Mouse (Mus musculus) 3134 (cell line): ENCODE results near the gene Rgmb.

Experiments used
- DNase-seq: peaks from one replicate; pipeline ENCODE4 v3.0.0-alpha.2; 2011; ENCODE audit warnings: low spot score; ENCODE audit not compliant: insufficient read length; ENCODE audit errors: extremely low read depth

Gene Rgmb

DNA sequence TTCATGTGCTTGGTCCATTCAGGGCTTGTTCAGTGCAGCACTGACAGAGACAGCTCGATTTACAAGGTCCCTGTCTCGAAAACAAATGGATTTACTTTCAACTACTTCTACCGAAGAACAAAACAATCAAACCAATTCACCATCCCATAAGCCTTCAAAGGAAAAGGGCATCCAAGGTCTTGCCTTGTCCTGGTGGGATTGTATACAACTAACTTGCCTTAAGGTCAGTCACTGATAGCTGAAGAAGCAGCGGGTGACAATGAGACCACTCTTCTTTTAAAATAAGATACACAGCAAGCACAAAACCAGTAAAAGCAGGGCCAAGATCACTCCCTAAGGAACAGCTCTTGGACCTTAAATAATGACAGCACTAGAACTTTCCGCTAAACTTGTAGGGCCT, 7.6 kb downstream of the Rgmb start:
- no peak for DNase-seq

DNA sequence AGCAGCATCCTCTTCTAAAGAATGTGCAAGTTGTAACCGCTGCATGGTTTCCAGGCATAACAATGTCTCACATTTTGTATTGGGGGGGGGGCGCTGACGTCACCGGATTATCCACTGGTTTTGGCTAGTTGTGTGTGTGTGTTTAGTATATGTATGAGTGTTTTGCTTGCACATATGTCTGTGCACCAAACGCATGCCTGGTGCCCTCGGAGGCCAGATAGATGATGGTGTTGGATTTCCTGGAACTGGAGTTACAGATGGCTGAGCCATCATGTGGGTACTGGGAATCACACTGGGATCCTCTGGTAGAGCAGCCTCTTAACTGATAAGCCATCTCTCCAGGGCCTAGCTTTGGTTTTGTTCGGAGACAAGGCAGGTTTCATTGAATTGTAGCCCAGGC, 8.5 kb downstream of the Rgmb start:
- no peak for DNase-seq

DNA sequence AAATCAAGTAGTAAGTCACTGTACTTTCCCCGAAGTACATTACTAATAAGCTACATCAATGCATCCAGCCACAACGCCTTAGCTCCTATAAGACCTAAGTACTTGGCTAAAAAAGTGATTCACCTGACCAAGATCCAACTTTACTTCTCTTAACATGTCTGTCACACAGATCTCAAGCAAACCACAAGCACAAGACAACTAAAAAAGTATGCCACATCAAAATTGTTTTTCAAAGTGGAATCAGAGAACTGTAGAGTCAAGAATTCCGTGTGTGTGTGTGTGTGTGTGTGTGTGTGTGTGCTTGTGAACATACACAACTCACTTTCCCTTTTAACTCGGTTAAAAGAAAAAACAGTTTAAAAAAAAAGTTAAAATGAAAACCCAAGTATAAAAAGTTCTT, 9.1 kb downstream of the Rgmb start:
- DNase-seq, result no peak

DNA sequence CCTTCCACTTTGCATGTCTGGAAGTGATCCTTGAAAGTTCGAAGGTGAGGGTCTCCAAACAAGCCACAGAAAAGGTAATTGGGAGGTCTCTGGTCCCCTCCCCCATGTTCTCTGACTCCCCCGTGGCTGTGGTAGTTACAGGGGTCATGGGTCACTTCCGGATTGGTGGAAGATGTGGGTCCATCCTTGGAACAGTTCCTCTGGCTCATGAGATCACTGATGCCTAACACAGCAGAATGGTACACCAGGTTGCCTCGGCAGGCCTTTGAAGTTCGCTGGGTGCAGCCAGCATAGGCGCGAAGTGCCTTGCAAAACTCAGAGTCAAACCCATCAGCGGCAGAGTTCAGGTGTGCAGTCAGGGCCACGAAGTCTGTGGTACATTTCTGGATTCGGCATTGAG, 10.1 kb downstream of the Rgmb start:
- DNase-seq, result no peak

DNA sequence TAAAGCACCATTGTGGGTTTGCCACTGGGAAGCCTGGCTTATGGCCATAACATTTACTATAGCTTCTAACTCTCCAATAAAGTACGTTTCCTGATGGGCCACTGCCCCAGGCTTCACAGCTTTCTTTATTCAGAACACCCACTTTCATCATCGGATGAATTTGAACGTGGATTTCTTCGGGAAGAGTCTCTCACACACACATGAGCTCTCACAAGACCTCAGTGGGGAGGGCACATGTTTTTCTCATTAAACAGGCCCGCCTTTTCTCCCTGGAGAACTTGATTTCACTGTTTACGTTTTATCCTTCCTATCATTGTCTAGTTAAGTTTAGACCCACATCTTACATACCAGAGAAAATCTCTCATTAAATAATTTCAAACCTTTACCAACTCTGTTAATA, 10.7 kb downstream of the Rgmb start:
- no peak for DNase-seq

DNA sequence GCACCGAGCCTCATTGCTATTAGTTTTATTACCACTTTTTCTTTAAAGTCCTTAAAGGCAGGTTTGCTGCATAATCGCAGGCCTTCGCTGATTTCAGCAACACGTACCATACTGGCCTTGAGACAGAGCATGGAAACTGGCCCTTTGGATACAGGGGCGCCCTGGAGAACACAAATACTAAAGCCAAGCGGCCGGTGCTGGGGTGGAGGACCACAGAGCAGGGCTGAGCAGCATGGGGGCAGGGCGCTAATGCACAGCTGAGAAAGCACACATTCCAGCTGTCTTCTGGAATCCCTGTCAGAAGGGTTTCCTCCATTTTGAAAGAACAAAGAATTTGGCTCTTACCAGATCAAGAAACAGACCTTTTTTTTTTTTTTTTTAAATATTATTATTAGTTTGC, 12.5 kb downstream of the Rgmb start:
- no peak for DNase-seq

DNA sequence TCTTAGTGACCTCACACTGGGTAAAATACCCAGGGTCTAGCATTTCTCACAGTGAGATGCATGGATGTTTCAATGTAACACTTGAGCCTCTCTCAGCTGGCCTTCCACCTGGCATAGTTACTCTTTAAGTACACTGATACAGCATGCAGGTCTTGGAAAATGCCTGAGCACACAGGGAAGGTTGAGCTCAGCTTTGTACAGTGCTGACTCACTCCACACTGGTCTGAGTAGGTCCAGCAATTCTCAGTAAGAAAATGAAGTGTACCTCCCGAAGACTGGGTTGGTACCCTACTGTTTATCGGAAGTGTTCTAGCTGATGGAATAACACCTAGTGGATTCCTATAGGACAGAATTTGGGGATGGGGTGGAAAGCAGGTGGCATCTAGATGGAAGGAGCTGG, 13.2 kb downstream of the Rgmb start:
- no peak for DNase-seq

DNA sequence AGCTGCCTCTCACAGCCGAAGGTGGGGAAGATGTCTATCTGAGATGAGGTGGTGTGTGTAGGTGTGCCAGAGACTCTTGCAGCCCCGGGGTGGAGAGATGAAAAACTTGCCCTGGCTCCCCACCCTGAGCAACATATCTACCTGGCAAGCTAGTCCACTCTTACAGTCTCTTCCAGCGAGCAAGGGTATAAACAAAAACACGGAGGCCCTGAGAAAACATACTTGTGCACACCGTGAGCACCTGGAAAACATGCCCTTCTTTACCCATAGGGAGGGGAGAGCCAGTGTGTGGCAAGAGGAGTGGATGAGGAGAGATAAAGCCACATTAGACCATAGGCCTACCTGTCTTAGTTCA, 13.8 kb downstream of the Rgmb start:
- no peak for DNase-seq

DNA sequence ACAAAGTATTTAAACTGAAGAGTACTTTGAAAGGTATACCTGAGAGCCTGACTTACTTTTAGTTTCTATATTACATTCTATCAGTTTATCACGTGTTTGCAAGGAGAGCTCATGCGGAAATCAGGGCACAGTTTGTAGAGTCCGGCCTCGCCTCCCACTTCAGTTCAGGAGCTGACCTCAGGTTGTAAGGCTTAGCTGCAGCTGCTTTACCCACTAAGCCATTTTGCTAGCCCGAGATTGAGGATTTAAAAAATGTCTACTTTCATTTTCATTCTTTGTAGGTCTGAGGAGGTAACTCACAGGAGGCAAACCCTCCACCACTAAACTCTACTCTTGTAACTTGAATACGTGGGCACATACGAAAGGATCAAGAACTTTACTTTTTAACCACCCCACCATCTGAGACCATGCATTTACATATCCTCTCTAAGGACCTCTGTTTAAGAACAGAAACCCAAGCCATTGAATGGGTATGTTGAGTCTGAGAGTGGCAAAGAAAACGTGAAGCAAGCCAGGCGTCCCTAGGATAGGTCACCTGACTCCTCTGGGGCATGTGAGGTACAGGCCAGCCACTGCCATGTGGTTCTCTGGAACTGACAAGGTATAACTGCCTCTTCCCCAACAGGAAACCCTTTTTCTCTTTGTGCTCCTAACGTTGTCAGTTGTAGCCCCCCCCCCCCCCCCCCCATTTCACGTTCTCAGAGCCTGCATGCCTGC, 14.3 kb downstream of the Rgmb start:
- no peak for DNase-seq

DNA sequence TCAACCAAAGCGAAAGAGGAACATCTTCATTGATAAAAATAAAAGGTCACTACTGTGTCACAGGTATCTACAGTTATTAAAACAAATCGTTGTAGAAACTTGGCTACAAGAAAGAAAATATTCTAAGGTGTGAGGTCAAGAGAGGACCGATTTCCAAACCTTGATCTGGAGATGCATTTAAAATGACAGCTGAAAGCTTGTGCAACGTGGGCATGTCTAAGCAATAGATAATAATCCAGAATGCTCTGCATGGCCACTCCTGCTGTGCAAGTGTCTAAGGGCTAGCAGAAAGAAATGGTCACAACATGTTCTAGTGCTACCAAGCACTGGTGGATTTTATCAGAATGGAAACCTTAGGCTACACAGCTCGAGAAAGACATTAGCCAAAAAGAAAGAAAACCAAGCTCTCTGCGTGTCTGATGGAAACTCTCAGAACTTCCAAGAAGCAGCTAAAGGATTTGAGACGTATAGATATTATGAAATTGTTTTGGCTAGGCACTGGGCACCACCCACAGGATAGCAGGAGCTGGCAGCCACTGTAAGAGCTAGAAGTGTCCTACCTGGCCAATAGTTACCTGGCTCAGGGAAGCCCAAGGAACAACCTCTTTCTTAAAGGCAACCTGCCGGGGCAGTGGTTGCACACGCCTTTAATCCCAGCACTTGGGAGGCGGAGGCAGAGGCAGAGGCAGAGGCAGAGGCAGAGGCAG, 15.4 kb downstream of the Rgmb start:
- DNase-seq, result no peak

DNA sequence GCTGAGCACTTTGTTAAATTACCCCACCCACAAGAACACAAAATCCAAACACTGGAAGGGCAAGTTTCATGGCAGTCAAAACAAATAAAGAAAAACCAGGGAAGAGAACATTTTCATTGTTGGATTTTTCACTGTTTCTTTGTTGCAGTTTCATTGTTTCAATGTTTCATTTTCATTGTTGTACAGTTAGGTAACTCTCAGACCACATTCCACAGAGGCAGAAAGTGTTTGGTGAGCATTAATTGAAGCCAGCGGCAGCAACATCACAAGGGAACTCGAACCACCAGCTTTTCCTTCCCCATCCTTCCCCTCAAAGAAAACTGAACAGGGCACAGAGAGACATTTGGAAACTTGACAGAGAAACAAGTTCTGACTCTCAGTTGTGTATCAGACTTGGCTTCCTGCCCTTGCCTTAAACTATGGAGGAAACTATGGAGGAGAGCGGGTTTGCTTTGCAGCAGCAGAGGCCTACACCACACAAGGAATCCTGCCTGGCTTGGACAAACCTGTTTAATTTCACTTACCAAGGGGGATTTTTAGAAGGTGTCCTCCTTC, 17.1 kb downstream of the Rgmb start:
- DNase-seq, result no peak

DNA sequence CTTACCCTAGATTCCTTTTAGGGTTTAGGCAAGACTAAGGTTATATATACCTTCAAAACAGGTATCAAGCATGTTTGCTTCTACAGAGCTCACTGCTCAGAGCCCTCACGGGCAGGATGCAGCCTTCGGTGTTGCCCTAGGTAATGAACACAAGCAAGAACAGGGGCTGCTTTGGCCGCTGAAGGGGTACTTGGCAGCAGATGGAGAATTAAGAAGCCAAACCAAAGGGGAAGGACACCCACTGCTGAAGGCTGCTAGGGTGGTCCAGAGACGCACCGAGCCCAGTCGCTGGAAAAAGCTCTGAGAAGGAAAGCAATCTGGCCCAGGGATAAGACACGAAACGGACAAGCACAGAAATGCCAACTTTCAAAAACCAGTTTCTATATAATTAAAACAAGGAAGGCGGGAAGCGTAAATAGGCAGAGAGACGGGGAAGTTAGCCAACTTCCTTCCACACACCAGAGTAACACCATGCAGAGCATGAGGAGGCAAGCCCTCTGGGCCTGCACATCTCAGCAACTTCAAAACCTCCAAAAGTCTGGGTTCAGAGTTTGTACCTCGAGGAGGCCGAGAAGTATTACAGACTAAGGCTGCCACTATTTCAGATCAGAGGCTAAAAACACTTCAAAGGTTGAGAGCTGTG, 18.6 kb downstream of the Rgmb start:
- no peak for DNase-seq

DNA sequence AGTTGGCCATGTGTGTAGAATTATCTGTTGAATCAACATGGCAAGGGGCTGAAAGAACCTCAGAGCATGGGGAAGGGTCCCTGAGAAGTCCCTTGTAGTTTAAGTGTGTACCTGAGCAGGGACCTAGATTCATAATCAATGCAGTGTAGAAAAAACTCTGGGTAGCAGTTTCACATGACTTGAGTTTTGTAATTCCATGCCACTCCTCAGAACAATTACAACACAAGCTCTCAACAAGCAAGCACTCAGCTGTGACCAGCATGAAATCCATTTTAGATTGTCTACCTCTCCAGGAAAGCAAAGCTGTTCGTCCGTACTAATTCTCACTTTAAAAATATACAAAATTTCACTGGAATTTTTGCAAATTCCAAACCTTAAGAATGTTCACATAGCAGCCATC, 20.9 kb downstream of the Rgmb start:
- DNase-seq, result no peak

DNA sequence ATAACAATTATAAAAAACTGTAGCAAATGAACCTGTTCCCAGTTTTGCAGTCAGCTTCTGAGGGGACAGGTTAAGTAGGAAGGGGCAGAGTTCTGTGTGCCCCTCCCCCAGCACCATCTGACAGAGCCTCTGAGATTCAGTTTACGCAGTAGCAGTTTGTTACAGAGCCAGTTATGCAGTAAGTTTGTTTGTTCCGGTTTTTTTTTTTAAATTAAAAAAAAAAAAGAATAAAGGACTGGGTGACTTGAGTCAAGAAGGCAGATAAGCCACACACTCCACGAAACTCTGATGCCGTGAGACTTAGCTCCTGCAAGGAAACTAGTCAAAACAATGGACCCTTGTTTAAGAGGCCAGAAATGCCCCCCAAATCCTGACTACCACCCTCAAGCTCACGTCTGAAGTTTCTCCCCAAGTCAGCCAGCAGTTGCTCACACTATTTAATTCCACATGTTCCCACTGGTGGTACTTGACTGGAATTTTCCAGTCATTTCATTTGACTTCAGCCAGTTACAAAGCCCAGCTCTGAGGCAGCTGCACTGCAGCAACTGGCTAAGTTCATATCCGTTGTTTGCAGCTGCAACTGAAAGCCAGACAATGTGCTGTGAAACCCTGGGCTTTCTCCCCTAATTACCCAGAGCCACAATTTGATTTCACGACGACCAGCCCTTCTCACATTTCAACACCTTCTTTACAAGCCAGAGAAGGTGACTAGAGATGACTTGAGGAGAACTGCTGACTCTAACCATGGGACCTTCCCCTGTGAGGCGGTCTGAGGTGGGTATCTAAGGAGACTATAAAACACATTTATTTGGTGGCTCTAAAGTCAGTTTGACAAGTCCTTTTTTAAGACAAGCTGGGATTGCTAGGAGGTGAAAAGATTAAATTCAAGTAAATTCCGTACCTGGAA, 22.1 kb downstream of the Rgmb start:
- no peak for DNase-seq

DNA sequence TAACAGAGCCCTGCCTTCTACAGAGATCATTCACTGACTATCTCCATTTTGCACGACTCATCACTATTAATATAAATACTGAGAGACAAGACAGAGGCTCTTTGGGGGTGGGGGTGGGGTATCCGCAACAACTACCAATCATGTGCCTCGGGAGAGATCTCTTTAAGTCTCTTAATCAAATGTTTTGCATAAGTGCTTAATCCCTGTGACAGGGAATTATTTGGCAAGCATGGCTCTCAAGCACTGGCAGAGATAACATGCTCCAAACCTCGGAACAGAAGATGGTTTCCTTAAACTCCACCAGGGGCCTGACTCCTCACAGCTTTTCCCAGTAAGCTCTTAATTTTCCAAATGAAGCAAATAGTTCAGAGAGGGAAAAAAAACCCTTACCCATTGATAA, 22.8 kb downstream of the Rgmb start:
- DNase-seq, result no peak

DNA sequence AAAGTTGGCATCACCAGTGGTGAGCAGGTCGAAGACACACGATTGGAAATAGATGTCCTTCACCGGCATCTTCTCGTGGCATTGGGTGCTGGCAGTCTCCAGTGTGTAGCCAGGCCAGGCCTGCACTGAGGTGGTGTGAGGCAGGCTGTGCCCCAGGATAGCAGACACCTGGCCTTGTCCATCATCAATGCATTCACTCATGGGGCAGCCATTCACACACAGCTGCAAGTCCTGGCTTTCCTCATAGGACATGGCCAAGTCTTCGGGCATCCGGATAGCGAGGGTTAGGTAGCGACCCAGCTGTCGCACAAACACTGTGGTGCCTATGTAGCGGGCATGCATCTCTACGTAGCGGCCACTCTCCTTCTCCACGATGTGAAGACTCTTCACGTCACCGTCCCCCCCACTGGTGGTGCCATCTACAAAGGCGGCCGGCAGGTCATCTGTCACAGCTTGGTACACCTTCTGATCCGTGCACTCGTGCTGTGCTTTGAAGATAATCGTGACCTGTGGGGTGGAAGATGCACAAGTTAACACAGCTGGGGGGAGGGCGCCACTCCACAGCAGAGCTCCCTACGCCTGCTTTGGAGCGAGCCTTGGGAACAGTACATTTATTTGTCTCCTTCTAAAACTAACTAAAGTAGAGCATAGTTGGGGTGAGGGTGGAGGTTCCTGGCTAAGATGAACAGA, 23.4 kb downstream of the Rgmb start:
- no peak for DNase-seq

DNA sequence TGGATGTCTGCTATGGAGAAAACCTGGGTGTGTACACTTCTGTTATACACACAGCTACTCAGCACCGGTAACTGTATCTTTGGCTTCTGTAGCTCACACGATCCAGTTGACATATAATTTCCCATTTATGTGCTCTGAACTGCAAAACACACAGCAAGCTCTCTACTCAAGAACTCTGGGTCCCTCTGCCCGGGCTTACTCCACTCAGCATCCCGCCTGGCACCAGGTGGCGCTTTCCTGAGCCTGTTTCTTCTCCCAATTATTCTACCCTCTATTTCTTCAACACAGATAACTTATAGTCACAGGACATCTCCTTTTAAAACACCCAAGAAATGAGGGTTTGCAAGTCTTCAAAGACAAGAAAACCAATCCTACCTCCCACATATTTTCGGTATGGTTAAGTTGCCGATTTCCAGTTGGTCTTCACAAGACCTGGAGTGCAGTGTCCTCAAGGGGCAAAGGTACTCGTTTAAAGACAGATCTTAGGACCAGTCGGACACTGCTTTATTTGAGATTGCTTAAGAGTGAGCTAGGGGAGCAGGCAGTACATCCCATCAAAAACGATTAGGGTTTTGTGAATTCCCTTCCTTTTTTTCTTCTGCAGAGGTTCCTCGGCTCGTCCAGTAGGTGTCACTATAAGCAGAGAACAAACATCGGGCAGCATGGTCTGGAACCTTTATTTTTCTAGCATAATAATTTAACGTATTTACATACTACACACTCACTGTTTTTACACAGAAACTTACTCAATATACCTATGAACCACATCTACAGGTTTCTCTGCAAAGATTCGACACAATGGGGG, 26.6 kb downstream of the Rgmb start:
- no peak for DNase-seq

DNA sequence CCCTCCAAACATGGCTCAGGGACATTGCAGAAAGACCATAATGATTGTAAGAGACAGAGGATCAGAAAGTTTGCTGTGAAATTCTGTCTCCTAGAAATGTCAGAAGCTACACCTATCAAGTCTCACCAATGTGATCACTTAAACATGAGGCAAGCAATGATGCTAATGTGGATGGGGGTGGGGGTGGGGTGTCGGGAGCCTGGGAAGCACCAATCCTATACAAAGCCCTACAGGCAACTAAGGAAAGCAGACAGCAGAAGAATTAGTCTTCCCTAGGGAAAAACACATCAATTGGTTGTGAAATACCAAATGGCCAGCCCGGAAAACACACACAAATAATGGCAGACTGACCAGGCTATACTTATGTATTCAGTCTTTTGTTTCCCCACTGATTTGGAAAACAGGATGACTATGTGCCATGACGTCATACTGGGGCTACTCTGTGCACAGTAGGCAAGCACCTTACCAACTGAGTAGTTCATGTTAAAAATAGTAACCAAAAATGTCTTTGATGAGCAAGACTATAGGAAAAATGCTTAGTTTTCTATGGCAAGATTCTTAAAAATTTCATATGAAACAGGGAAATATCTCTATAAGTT, 31.5 kb downstream of the Rgmb start:
- no peak for DNase-seq

DNA sequence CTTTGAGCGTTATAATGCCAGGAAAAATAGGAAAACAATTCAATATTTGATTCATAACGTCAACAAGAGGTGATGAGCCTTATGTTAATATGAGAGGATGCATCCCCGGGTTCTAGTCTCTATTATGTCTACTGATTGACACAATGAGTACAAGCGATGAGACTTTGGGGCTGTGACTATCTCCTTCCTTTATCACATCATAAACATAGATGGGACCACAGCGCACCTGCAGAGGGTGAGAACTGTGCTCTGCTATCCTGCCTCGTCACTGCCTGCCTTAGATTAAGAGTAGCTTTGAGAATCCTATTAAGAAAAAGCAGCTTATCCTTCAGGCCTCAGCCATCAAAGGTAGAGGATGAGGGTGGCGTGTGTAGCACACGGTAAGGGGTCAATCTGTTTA, 40.1 kb downstream of the Rgmb start:
- DNase-seq, result no peak
